Mouse (Mus musculus) brain, embryonic 14.5 days (tissue): ENCODE results near the gene Tspan33.

ENCODE experiments used
- CTCF ChIP-seq: fragments of 200-500 bp; IDR thresholded peaks from 2 replicates; pipeline ENCODE4 v1.5.1; 2012; ENCODE audit warnings: inconsistent platforms, mild to moderate bottlenecking, moderate library complexity, borderline replicate concordance; ENCODE audit not compliant: insufficient read depth, insufficient read length; ENCODE audit errors: extremely low read depth
- POLR2A ChIP-seq: fragments of 200-500 bp; IDR thresholded peaks from 2 replicates; pipeline ENCODE4 v1.6.1; 2012; ENCODE audit warnings: mild to moderate bottlenecking, inconsistent platforms, borderline replicate concordance; ENCODE audit not compliant: poor library complexity, insufficient read depth, insufficient read length, severe bottlenecking; ENCODE audit errors: extremely low read depth

DNA sequence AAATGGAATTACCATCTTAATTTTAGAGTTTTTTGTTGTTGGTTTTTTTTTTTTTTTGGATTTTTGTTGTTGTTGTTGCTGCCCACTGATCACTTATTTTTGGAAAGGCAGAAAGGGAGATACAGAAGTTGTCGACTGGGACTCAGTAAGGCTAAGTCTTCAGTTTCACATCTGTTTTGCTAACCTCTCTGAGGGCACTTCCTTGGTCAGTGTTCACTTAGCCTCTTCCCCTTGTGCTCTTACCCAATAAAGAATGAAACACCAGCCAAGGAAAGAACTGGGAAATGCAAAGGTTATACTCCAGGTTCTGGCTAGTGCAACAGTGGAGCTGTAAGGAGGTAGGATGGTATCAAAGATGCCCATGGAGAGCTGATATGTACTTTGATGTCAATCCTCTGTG lies 35.5 kb downstream of the Tspan33 start:
- TF ChIP-seq CTCF (no peak), POLR2A (no peak)
